Mouse (Mus musculus) heart, adult 8-10 months (tissue): Measurements from ENCODE around the gene Cplx3. TPM values are rescaled to one million over a fixed set of nuclear protein-coding genes. Genes with fewer than 3 reads are reported as not detected.

ENCODE experiments used
- DNase-seq: peaks from one replicate; pipeline ENCODE4 v3.0.0; 2022; ENCODE audit warnings: low spot score
- total RNA-seq, 4 experiments: library from RNA; stranded (reverse); gene quantifications; 2 replicates each; pipeline ENCODE4 v1.2.4; 2022

Cplx3 gene
- total RNA-seq, 4 experiments from 2014 or later, result not detected

DNA sequence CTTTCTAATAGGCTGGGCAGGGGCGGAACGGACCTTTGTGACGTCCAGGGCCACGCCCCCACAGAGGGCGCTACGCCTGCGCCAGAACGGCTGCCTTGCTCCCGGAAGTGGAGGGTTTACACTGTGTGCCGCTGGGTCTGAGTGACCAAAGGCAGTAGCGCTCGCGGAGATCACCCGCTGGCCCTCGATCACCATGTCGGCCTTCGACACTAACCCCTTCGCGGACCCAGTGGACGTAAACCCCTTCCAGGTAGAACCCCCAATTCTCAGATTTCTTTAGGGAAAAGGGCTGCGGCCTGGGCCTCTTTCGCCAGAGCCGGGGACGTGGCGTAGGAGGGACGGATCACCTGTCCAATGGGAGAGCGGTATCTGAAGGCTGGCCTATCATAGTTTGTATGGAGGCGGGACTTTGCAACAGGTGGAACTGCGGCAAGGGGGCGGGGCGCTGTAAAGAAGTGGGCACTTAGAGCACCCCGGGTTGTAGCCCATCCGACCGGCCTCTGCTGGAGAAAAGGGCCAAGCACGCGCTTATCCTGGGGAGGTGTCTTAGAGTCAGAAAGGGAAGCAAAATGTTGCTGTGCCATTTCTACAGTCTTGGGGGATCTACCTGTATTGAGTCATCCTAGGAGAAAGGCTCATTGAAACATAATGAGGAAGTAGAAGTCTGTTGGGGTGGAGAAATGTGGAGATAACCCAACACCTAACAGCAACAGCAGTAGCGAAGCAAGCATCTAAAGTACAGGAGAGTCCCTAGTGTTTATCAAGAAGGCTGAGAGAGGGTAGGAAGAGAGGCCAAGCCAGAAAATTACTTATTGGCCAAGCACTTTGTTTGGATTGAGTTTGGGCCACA, 45.0 kb downstream of the Cplx3 start, which contains the start of gene Scamp2:
Scamp2 (plus strand) TSS at position 83 of the 850 bp plus-strand sequence.
- DNase-seq, result peak; percentile 94

DNA sequence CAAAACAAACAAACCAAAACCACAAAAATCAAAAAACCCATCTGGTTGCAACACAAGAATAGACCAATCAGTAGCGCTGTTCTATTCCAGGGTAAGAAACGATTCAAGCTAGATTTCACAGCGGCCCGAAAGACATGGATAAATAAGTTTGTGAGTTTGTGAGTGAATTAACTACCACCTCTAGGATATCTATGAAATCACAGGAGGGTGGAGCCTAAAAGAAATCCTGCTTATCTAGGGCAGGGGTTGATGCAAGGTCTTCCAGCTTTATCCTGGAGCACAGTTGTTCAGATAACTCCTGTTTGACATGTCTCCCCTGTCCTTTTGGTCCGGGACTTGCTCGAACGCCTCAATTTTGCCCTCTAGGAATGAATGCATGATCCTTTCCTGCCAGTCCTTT, 45.8 kb downstream of the Cplx3 start:
- no peak for DNase-seq

GRCm38 (mm10) chr9:57559568-57559967, 46.5 kb downstream of the Cplx3 start:
- no peak for DNase-seq

- DNase-seq, result no peak
These were observed 47.5 kb downstream of the Cplx3 start for GRCm38 (mm10) chr9:57558625-57559024.

GRCm38 (mm10) chr9:57557215-57557614, 48.9 kb downstream of the Cplx3 start:
- DNase-seq, result no peak

DNA sequence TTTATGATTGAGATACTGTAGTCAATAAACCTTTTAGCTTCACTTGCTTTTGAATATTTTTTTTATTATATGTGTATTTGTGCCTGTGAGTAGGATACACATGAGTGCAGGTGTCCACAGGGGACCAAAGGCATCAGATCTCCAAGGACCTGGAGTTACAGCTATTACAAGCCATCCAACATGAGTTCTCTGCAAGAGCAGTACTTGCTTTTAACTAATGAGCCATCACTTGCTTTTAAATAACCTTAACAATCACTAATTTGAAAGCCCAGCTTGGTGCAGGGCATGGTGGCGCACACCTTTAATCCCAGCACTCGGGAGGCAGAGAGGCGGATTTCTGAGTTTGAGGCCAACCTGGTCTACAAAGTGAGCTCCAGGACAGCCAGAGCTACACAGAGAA, 51.3 kb downstream of the Cplx3 start:
- no peak for DNase-seq

DNA sequence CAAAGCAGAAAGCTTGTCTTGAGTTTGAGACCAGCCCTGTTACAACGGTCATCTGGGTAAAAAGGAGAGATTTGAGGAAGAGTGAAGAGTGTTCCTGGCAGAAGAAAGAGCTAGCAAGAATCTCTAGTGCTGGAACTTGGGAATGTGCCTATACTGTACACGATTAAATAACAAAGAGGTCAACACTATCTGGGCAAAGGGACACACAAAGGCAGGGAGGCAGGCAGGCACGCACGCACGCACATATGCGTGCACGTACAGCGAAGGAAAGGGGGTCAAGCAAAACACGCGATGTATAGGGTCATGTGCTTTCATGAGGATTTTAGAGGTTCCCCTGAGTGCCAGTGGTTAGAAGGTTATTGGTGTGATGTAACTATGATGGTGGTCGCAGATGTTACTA, 53.0 kb downstream of the Cplx3 start:
- no peak for DNase-seq

DNA sequence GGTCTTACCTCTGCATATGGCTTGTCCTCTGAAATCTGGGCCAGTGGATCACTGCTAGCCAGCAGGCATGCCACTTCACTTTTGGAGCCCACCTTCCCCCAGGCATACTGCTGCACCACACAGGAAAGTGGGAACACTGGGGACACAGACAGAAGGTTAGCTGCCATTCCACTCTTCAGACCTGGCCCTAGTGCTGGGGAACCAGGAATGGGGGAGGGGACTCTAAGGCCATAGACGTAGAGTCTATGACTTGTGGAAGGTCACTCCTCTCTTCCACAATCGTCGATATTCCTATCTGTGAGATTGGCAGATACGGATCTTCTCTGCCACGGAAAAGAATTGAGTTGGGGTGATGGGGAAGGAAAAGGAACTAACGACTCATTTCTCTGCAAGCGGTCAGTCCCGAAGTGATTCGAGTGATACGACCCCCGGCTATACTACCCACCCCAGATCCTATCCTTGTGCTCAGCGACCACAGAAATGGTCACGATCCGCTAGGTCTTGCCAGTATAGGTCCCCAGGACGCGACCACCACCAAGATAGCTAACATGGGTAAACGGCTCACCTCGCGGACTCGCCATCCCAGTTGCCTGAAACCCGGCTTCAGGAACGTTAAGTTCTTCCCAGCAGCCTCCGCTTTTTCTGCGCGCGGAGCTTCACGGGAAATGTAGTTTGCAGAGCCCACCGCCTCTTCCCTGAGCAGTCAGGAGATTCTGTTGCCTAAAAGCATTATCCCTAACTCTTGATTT, 53.8 kb downstream of the Cplx3 start, which contains the start of gene Mpi:
Mpi (minus strand) TSS at position 625 of the 749 bp plus-strand sequence.
- peak; percentile 63 for DNase-seq

DNA sequence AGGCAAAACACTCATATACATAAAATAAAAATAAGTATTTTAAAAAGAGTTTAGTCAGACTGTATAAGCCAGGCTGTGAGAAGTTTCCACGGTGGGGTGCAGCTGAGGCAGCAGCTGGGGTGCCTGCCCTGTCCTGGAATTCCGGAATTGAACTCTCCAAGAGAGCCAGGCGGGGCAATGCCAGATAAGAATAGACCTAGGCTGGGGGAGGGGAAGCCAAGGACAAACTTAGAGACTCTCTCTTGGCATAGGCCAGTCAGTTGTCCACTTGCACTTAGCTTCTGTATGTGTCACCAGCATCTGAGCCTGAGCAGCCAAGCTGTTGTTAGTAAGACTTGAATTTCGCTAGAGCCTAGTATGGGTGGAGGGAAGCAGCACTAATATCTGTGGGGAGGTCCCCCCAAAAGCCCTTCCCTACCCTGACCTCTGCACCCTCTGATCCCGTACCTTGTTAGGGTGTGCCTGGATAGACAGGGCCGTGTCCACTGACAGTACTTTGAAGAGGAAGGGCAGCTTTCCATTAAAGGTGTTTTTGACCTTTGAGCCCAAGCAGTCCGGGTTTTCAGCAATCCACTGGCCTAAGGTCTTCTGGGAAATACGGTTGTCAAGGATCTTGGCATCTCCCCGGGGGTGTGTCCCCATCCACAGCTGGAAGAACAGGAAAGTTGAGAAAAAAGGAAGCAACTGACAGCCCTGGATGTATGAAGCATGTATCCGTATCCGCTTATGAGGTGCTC, 55.8 kb downstream of the Cplx3 start:
- DNase-seq, result peak; percentile 68

Other genes with a start within 250 kb of the Cplx3 start
- 10 to 100 TPM in 2 of 4 experiments, 1 to 10 TPM in 2; 7.0 to 18.5 (median 9.7) TPM for gene Ppcdc, start 166.2 kb downstream of the Cplx3 start, total RNA-seq
- 1 to 10 TPM; 4.1 to 7.3 (median 6.5) TPM for gene Scamp5, start 138.2 kb downstream of the Cplx3 start, total RNA-seq
- gene Rpp25, start 102.3 kb downstream of the Cplx3 start, total RNA-seq, result 1 to 10 TPM; 2.0 to 3.7 (median 2.0) TPM
- 1,000 to 10,000 TPM; 2,249 to 2,640 (median 2,421) TPM for gene Cox5a, start 85.0 kb downstream of the Cplx3 start, total RNA-seq
- 10 to 100 TPM in 3 of 4 experiments, 1 to 10 TPM in 1; 9.5 to 11.6 (median 10.8) TPM for gene Fam219b, start 68.8 kb downstream of the Cplx3 start, total RNA-seq
- gene Mpi, start 53.5 kb downstream of the Cplx3 start, total RNA-seq, result 100 to 1,000 TPM; 127 to 162 (median 147) TPM
- 10 to 100 TPM; 25.0 to 31.1 (median 25.3) TPM for gene Scamp2, start 45.3 kb downstream of the Cplx3 start, total RNA-seq
- gene Ulk3, start 16.8 kb downstream of the Cplx3 start, total RNA-seq, result 10 to 100 TPM in 2 of 4 experiments, 1 to 10 TPM in 2; 6.9 to 11.9 (median 10.0) TPM
- under 1 TPM in 3 of 4 experiments, not detected in 1; 0.16 to 0.32 (median 0.22) TPM for gene Lman1l, start 14.5 kb upstream of the Cplx3 start, total RNA-seq
- 10 to 100 TPM; 18.9 to 32.0 (median 27.7) TPM for gene Csk, start 47.4 kb upstream of the Cplx3 start, total RNA-seq
- gene Cyp1a2, start 77.4 kb upstream of the Cplx3 start, total RNA-seq, result not detected
- gene Cyp1a1, start 81.6 kb upstream of the Cplx3 start, total RNA-seq, result under 1 TPM in 2 of 4 experiments, not detected in 2; 0.14 to 0.69 TPM
- 1 to 10 TPM; 3.6 to 5.3 (median 4.5) TPM for gene Edc3, start 102.3 kb upstream of the Cplx3 start, total RNA-seq
- gene Clk3, start 159.6 kb upstream of the Cplx3 start, total RNA-seq, result 10 to 100 TPM; 23.8 to 36.5 (median 29.3) TPM
- 1 to 10 TPM; 2.9 to 5.4 (median 3.4) TPM for gene Arid3b, start 230.5 kb upstream of the Cplx3 start, total RNA-seq